14 mouse cellular contexts compared by ENCODE assay signal in genomic region chr5:138991734-138992133, GRCm38 (mm10). TPM values are rescaled to one million over a fixed set of nuclear protein-coding genes. Genes with fewer than 3 reads are reported as not detected.
DNase-seq lines count a peak whose midpoint lies in the region; ATAC-seq and TF ChIP-seq lines count a peak whose summit lies in the region.
"Had no signal": no experiment of that assay in that cellular context is flagged by ENCODE, and none has a peak within 500 bp of the region (broad histone marks: within the 10 kb centered on the region; RNA-seq: fewer than 3 reads in every experiment).

No protein-coding gene starts in this region.

- 0 out of 2 replicates have a peak overlapping the region, but pooled peaks have one; percentile 8 for H3K4me3 ChIP-seq in forebrain, embryonic 12.5 days (replicated peaks)
- H3K4me3 ChIP-seq in forebrain, embryonic 13.5 days, result no peak overlapping the region
- no peak overlapping the region for H3K4me3 ChIP-seq in lung, embryonic 15.5 days
- peak overlapping the region; percentile 15; the same call in 1 of the 2 replicates for H3K4me3 ChIP-seq in limb, embryonic 14.5 days (replicated peaks; ENCODE audit: low read length)

- no peak overlapping the region for H3K27ac ChIP-seq in forebrain, embryonic 12.5 days
- no peak overlapping the region for H3K27ac ChIP-seq in forebrain, embryonic 13.5 days
- no peak overlapping the region; the same call in 1 of the 2 replicates for H3K27ac ChIP-seq in lung, embryonic 15.5 days
- H3K27ac ChIP-seq in limb, embryonic 14.5 days (replicated peaks; ENCODE audit: low read depth, low read length), result no peak overlapping the region
- H3K27ac ChIP-seq: hindbrain, embryonic 10.5 days; midbrain, embryonic 13.5 days had no signal

- TF ChIP-seq POLR2A in limb, embryonic 14.5 days (IDR thresholded peaks at IDR 0.05; ENCODE audit: borderline replicate concordance, extremely low read depth, insufficient read depth, insufficient read length), result no peak

- no peaks in the 10 kb centered on the region for H3K9me3 ChIP-seq in forebrain, embryonic 12.5 days
- H3K9me3 ChIP-seq in forebrain, embryonic 13.5 days (replicated peaks), result no peaks in the 10 kb centered on the region
- no peaks in the 10 kb centered on the region for H3K9me3 ChIP-seq in lung, embryonic 15.5 days
- no peaks in the 10 kb centered on the region for H3K9me3 ChIP-seq in limb, embryonic 14.5 days (ENCODE audit: control insufficient read depth, low read length)
- H3K9me3 ChIP-seq: hindbrain, embryonic 10.5 days; midbrain, embryonic 13.5 days had no signal

- ATAC-seq in forebrain, embryonic 12.5 days (ENCODE audit: low FRiP score), result no peak
- ATAC-seq in forebrain, embryonic 13.5 days, result no peak
- ATAC-seq in lung, embryonic 15.5 days (ENCODE audit: borderline replicate concordance, extremely low read depth, low FRiP score, low TSS enrichment), result no peak
- ATAC-seq in limb, embryonic 14.5 days (ENCODE audit: low FRiP score, low read depth), result no peak
- no peak for ATAC-seq in megakaryocyte-erythroid progenitor cell, adult 5-6 weeks (replicated peaks; ENCODE audit: low FRiP score, low TSS enrichment, poor library complexity, severe bottlenecking)
- ATAC-seq: midbrain, embryonic 13.5 days had no signal

- peaks cover 57% of the 10 kb centered on the region for H3K4me1 ChIP-seq in forebrain, embryonic 12.5 days
- H3K4me1 ChIP-seq in forebrain, embryonic 13.5 days, result peaks cover 63% of the 10 kb centered on the region
- H3K4me1 ChIP-seq in lung, embryonic 15.5 days, result peaks cover 78% of the 10 kb centered on the region
- H3K4me1 ChIP-seq in limb, embryonic 14.5 days (ENCODE audit: control insufficient read depth, insufficient read depth, low read length), result peaks cover 39% of the 10 kb centered on the region

- no peak overlapping the region for H3K4me2 ChIP-seq in forebrain, embryonic 12.5 days
- H3K4me2 ChIP-seq in forebrain, embryonic 13.5 days, result no peak overlapping the region
- peak overlapping the region; percentile 1; the same call in 1 of the 2 replicates for H3K4me2 ChIP-seq in lung, embryonic 15.5 days
- H3K4me2 ChIP-seq in limb, embryonic 14.5 days (replicated peaks; ENCODE audit: low read depth, low read length, severe bottlenecking), result 0 out of 2 replicates have a peak overlapping the region, but pooled peaks have one; percentile 93

- 11% methylated on average over 4 of the region's 4 CpGs for WGBS in forebrain, embryonic 12.5 days
- WGBS in forebrain, embryonic 13.5 days, result 10% methylated on average over 4 of the region's 4 CpGs
- 53% methylated on average over 4 of the region's 4 CpGs for WGBS in lung, embryonic 15.5 days
- WGBS in limb, embryonic 14.5 days, result 35% methylated on average over 4 of the region's 4 CpGs

- H3K27me3 ChIP-seq in forebrain, embryonic 12.5 days, result peaks cover 70% of the 10 kb centered on the region
- peaks cover 58% of the 10 kb centered on the region for H3K27me3 ChIP-seq in forebrain, embryonic 13.5 days
- H3K27me3 ChIP-seq in lung, embryonic 15.5 days, result peaks cover 40% of the 10 kb centered on the region
- peaks cover 41% of the 10 kb centered on the region for H3K27me3 ChIP-seq in limb, embryonic 14.5 days (ENCODE audit: control insufficient read depth, insufficient read depth, low read length)

- no peaks in the 10 kb centered on the region for H3K36me3 ChIP-seq in forebrain, embryonic 12.5 days (replicated peaks)
- 0 out of 2 replicates have a peak, but pooled peaks cover 7% of the 10 kb centered on the region for H3K36me3 ChIP-seq in forebrain, embryonic 13.5 days (ENCODE audit: poor library complexity, severe bottlenecking)
- H3K36me3 ChIP-seq in lung, embryonic 15.5 days, result peaks cover 11% of the 10 kb centered on the region; the same call in 1 of the 2 replicates
- peaks cover 10% of the 10 kb centered on the region for H3K36me3 ChIP-seq in limb, embryonic 14.5 days (ENCODE audit: control insufficient read depth, insufficient read depth, low read length)
- H3K36me3 ChIP-seq: midbrain, embryonic 13.5 days had no signal

- H3K9ac ChIP-seq in forebrain, embryonic 12.5 days, result no peak overlapping the region
- H3K9ac ChIP-seq in forebrain, embryonic 13.5 days, result no peak overlapping the region
- H3K9ac ChIP-seq in lung, embryonic 15.5 days, result no peak overlapping the region
- H3K9ac ChIP-seq in limb, embryonic 14.5 days (ENCODE audit: low read depth, low read length, severe bottlenecking), result no peak overlapping the region
- H3K9ac ChIP-seq: midbrain, embryonic 13.5 days had no signal

- DNase-seq in lung, postnatal 4 days, result no peak
- peak; percentile 24 for DNase-seq in embryo, embryonic 11 days
- no peak for DNase-seq in limb, embryonic 14.5 days (ENCODE audit: low spot score)
- DNase-seq in testis, postnatal 10 days (ENCODE audit: low spot score), result no peak
- DNase-seq: heart, adult 11 months; lung, adult 2 months; thymus, adult 2 months had no signal

RNA-seq across cellular contexts. Expression of gene Pdgfa, which starts 5.4 kb away (rescaled TPM):
- polyA plus RNA-seq in forebrain, embryonic 12.5 days (2016; fragmentation: Nextera tagmentation; extraction: Ambion mirVana), result 8.5 and 10.5 TPM in 2 replicates
- polyA plus RNA-seq in forebrain, embryonic 13.5 days (2015; fragmentation: Nextera tagmentation; extraction: Ambion mirVana), result 7.7 and 10.3 TPM in 2 replicates
- 53.2 and 56.3 TPM in 2 replicates for polyA plus RNA-seq in lung, embryonic 15.5 days (2015; fragmentation: Nextera tagmentation; extraction: Ambion mirVana)
- 27.8 and 34.0 TPM in 2 replicates for polyA plus RNA-seq in limb, embryonic 14.5 days (2012; rRNA removed)
- 73.4 and 83.4 TPM in 2 replicates for polyA plus RNA-seq in limb, embryonic 14.5 days (2014; fragmentation: Nextera tagmentation; extraction: Ambion mirVana)
- total RNA-seq in megakaryocyte-erythroid progenitor cell, adult 5-6 weeks (2014; fragmentation: Nextera tagmentation), result not detected in 2 replicates
- total RNA-seq in megakaryocyte-erythroid progenitor cell, adult 5-6 weeks (2017), result 1.5 TPM in 1 of 2 replicates, not detected in the other
- total RNA-seq: MEL had no signal

Comparison
In these comparisons a context has a peak if more than half of its experiments do, and no peak if none do; other contexts are left out.
1. H3K4me3 ChIP-seq: peak in forebrain, embryonic 12.5 days (single experiment) and limb, embryonic 14.5 days (single experiment); none in forebrain, embryonic 13.5 days (single experiment) and lung, embryonic 15.5 days (single experiment).
2. H3K4me2 ChIP-seq: peak in lung, embryonic 15.5 days (single experiment) and limb, embryonic 14.5 days (single experiment); none in forebrain, embryonic 12.5 days (single experiment) and forebrain, embryonic 13.5 days (single experiment).